Mouse (Mus musculus) lung, postnatal 0 days (tissue): ENCODE measurements at regions not wholly inside any gene's neighbourhood (a gene's known extent, or its start where the extent isn't known, plus 50 kb on each side); places are given as distances from the start of the nearest gene placed in this dataset.
A peak's percentile ranks its signal among the peaks of the same experiment; 100 is the strongest.

ENCODE experiments used
- ATAC-seq: fragments of 200-750 bp; cut with Nextera tagmentation; 2 replicates; pipeline ENCODE4 v1.8.0; 2017; ENCODE audit warnings: moderate library complexity
- DNase-seq: peaks from one replicate; pipeline ENCODE4 v3.0.0-alpha.2; 2016; ENCODE audit warnings: low spot score
- H3K27ac ChIP-seq: fragments of 300-500 bp; sonication (generic); 2 replicates; pipeline ENCODE4 v1.5.1; 2014; ENCODE audit warnings: antibody characterized with exemption, mild to moderate bottlenecking, low read length, mixed read lengths
- H3K27me3 ChIP-seq: fragments of 300-500 bp; sonication (generic); replicated peaks from 2 replicates; pipeline ENCODE4 v1.6.1; 2014; ENCODE audit warnings: low read length, mixed read lengths; ENCODE audit not compliant: insufficient read depth
- H3K36me3 ChIP-seq: fragments of 300-500 bp; sonication (generic); 2 replicates; pipeline ENCODE4 v1.6.1; 2014; ENCODE audit warnings: low read length, mixed read lengths; ENCODE audit not compliant: insufficient read depth
- H3K4me1 ChIP-seq: fragments of 300-500 bp; sonication (generic); 2 replicates; pipeline ENCODE4 v1.6.1; 2014; ENCODE audit warnings: antibody characterized with exemption, low read depth, low read length, mixed read lengths; ENCODE audit not compliant: insufficient read depth
- H3K4me2 ChIP-seq: fragments of 300-500 bp; sonication (generic); replicated peaks from 2 replicates; pipeline ENCODE4 v1.6.1; 2014; ENCODE audit warnings: low read depth, mild to moderate bottlenecking, low read length, moderate library complexity, mixed read lengths
- H3K4me3 ChIP-seq: fragments of 300-500 bp; sonication (generic); 2 replicates; pipeline ENCODE4 v1.5.1; 2014; ENCODE audit warnings: low read depth, low read length
- H3K9ac ChIP-seq: fragments of 300-500 bp; sonication (generic); replicated peaks from 2 replicates; pipeline ENCODE4 v1.6.1; 2014; ENCODE audit warnings: low read depth, mild to moderate bottlenecking
- H3K9me3 ChIP-seq: fragments of 300-500 bp; sonication (generic); 2 replicates; pipeline ENCODE4 v1.6.1; 2016; ENCODE audit warnings: low read length, mixed read lengths
- CTCF ChIP-seq: IDR thresholded peaks from 2 replicates; pipeline ENCODE4 v1.5.1; 2016; ENCODE audit warnings: antibody characterized with exemption, mild to moderate bottlenecking
- EP300 ChIP-seq: IDR thresholded peaks from 2 replicates; pipeline ENCODE4 v1.6.1; 2016; ENCODE audit warnings: antibody characterized with exemption, mild to moderate bottlenecking, control low read depth
- WGBS: fragments of 180-500 bp; shearing (Covaris S2); extraction: QIAGEN DNeasy Blood & Tissue Kit; methylation state at CpG from one replicate; pipeline ENCODE4 v1.1.7; 2014; 5-methylcytosine and 5-hydroxymethylcytosine counted together

DNA sequence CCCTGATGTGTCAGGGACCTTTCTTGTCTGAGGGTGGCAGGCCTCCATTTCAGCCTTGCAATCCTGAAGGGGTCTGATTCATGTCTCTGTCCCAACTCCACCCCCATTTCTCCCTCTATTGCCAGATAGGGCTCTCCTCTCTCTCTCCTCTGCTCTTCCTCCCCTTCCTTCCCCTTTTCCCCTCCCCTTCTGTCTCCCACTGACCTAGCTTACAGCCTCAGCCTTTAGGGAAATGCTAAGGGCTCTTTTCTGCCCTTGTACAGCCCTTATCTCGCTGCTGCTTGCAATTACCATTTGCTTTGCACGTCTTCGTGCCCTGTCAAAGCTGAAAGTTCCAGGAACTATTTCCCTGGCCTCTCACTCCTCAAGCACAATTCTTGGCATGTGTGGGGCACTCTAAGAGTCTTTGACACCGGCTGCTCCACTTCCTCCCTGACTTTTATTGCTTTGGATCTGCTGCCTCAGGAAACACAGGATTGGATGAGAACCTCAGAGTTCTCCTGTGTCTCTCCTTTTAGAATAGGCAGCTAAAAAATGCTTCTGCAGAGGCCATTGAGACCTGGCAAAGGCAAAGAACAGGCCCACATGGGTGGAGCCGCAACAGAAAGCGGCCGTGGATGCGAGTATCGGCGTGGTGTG is 77.9 kb upstream of the Cnksr3 start:
- Histone ChIP-seq H3K9ac (no peak overlapping the region), H3K4me2 (peak overlapping the region; percentile 11; the same call in 1 of the 2 replicates), H3K4me1 (no peaks in the 10 kb centered on the region), H3K27me3 (no peaks in the 10 kb centered on the region), H3K27ac (peak overlapping the region; percentile 84), H3K9me3 (no peaks in the 10 kb centered on the region), H3K36me3 (no peaks in the 10 kb centered on the region), H3K4me3 (no peak overlapping the region)
- DNase-seq, result peak; percentile 90
- TF ChIP-seq EP300 (peak; percentile 71; the same call in 1 of the 2 replicates), CTCF (no peak)
- 35% methylated on average over 10 of the region's 10 CpGs for WGBS
- peak; percentile 92 for ATAC-seq

DNA sequence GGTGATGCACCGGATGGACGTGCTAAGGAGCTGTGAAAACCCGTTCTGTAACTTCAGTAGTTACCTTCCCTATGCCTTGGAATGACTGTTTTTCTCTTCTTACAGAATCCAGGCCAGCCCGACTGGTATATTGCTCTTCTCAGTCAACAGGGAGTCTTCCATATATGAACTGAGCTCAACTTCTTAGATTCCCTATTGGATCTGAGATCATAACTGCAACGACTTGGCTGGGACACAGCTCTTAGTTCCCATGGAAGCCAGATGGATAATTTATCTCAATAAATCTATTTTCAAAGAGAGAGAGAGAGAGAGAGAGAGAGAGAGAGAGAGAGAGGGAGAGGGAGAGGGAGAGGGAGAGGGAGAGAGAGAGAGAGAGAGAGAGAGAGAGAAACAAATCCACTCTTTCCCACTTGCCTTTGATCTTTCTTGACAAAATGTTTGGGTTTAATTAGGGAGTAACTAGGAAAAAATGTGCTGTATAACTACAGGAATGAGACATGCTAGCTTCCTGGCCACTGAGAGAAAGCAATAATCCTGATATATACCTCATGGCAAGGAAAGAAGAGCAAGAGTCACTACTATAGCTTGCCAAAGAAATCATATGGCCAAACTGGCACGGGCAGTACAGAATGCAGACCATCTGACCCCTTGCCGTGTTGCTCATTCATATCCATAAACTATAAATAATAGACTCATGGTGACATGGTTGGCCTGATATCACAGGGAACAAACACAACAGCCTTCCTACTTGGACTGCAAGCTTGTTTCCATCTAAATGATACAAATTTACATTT is 73.3 kb upstream of the Cnksr3 start:
- Histone ChIP-seq H3K27me3 (no peaks in the 10 kb centered on the region), H3K4me1 (no peaks in the 10 kb centered on the region), H3K27ac (no peak overlapping the region), H3K4me3 (no peak overlapping the region), H3K9ac (no peak overlapping the region), H3K36me3 (no peaks in the 10 kb centered on the region), H3K4me2 (no peak overlapping the region), H3K9me3 (no peaks in the 10 kb centered on the region)
- DNase-seq, result peak; percentile 45
- 74% methylated on average over 7 of the region's 7 CpGs for WGBS
- ATAC-seq, result peak; percentile 31; the same call in 1 of the 2 replicates
- TF ChIP-seq EP300, result no peak
- TF ChIP-seq CTCF, result no peak

DNA sequence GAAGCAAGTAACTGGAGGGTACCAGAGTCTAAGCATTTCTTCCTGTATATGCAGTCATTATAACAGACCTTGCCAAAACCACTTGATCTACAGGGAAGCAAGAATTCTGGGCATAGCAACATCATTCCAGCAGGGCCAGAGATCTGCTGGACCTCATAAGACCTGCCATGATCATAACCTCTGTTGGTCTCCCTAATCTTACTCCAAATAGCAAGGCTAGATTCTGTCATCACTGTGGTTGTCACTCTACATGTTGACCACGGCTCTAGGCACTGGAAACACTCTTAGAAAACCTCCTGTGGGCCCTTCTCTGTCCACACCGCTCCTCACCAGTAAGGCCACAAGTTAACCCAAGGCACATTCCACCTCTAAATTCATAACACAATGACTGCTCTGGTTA is 68.4 kb upstream of the Cnksr3 start:
- no peak overlapping the region for H3K27ac ChIP-seq
- no peak overlapping the region for H3K4me3 ChIP-seq
- H3K9ac ChIP-seq, result no peak overlapping the region
- H3K27me3 ChIP-seq, result no peaks in the 10 kb centered on the region
- no peaks in the 10 kb centered on the region for H3K9me3 ChIP-seq
- 89% methylated on average over 2 of the region's 2 CpGs for WGBS
- no peaks in the 10 kb centered on the region for H3K4me1 ChIP-seq
- no peaks in the 10 kb centered on the region for H3K36me3 ChIP-seq
- no peak overlapping the region for H3K4me2 ChIP-seq
- no peak for TF ChIP-seq EP300
- TF ChIP-seq CTCF, result no peak
- no peak for ATAC-seq
- DNase-seq, result no peak

GRCm38 (mm10) chr10:7278820-7279219 is 66.8 kb upstream of the Cnksr3 start:
- peak; percentile 92 for DNase-seq
- Histone ChIP-seq H3K9ac (no peak overlapping the region), H3K9me3 (no peaks in the 10 kb centered on the region), H3K27me3 (no peaks in the 10 kb centered on the region), H3K36me3 (no peaks in the 10 kb centered on the region), H3K4me1 (no peaks in the 10 kb centered on the region), H3K4me2 (no peak overlapping the region), H3K4me3 (no peak overlapping the region), H3K27ac (peak overlapping the region; percentile 54; the same call in 1 of the 2 replicates)
- ATAC-seq, result peak; percentile 74
- WGBS, result 22% methylated on average over 5 of the region's 5 CpGs
- peak; percentile 64 for TF ChIP-seq EP300
- no peak for TF ChIP-seq CTCF

GRCm38 (mm10) chr10:7275357-7275756 is 63.3 kb upstream of the Cnksr3 start:
- Histone ChIP-seq H3K27me3 (no peaks in the 10 kb centered on the region), H3K9me3 (no peaks in the 10 kb centered on the region), H3K36me3 (no peaks in the 10 kb centered on the region), H3K4me2 (no peak overlapping the region), H3K9ac (no peak overlapping the region), H3K4me3 (no peak overlapping the region), H3K4me1 (no peaks in the 10 kb centered on the region), H3K27ac (no peak overlapping the region)
- ATAC-seq, result no peak
- TF ChIP-seq EP300, result no peak
- TF ChIP-seq CTCF, result no peak
- 67% methylated on average over 6 of the region's 6 CpGs for WGBS
- no peak for DNase-seq

DNA sequence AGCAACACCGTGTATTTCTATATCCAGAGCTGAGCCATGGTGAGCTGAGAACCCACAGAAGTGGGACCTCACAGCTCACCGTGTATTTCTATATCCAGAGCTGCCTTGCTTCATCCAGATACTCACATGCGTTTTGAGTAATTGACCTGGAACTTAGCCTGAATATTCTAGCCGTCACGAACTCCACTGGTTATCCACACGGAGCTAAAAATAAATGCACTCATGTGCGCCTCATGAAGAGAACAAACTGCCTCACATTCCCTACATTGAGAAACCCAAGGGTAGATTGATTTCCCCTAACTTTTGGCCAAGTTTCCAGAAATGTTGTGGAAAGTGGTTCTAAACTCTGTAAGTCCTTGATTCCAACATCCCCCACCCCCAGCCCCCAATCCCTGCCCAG is 62.4 kb upstream of the Cnksr3 start:
- Histone ChIP-seq H3K9ac (no peak overlapping the region), H3K36me3 (no peaks in the 10 kb centered on the region), H3K4me1 (no peaks in the 10 kb centered on the region), H3K4me2 (no peak overlapping the region), H3K27me3 (no peaks in the 10 kb centered on the region), H3K4me3 (no peak overlapping the region), H3K9me3 (no peaks in the 10 kb centered on the region), H3K27ac (no peak overlapping the region)
- ATAC-seq (peak; percentile 81), DNase-seq (peak; percentile 93)
- no peak for TF ChIP-seq CTCF
- no peak for TF ChIP-seq EP300
- 33% methylated on average over 7 of the region's 7 CpGs for WGBS
